Mouse (Mus musculus) forebrain, embryonic 16.5 days (tissue): ENCODE measurements around the gene St8sia1. TPM values are rescaled to one million over a fixed set of nuclear protein-coding genes. Genes with fewer than 3 reads are reported as not detected.
A peak's percentile ranks its signal among the peaks of the same experiment; 100 is the strongest.

ENCODE experiments used
- ATAC-seq: fragments of 200-750 bp; cut with Nextera tagmentation; 2 replicates; pipeline ENCODE4 v1.8.0; 2017; ENCODE audit warnings: mild to moderate bottlenecking, moderate library complexity
- H3K27ac ChIP-seq: fragments of 300-500 bp; sonication (generic); 2 replicates; pipeline ENCODE4 v1.5.1; 2014; ENCODE audit warnings: low read length, control low read depth
- H3K27me3 ChIP-seq: fragments of 300-500 bp; sonication (generic); replicated peaks from 2 replicates; pipeline ENCODE4 v1.6.1; 2014; ENCODE audit warnings: low read length; ENCODE audit not compliant: control insufficient read depth, insufficient read depth
- H3K36me3 ChIP-seq: fragments of 300-500 bp; sonication (generic); 2 replicates; pipeline ENCODE4 v1.6.1; 2014; ENCODE audit not compliant: control insufficient read depth, insufficient read depth
- H3K4me1 ChIP-seq: fragments of 300-500 bp; sonication (generic); replicated peaks from 2 replicates; pipeline ENCODE4 v1.6.1; 2014; ENCODE audit warnings: low read length; ENCODE audit not compliant: control insufficient read depth, insufficient read depth
- H3K4me2 ChIP-seq: fragments of 300-500 bp; sonication (generic); 2 replicates; pipeline ENCODE4 v1.6.1; 2014; ENCODE audit warnings: mild to moderate bottlenecking, low read length, control low read depth
- H3K4me3 ChIP-seq: fragments of 300-500 bp; sonication (generic); replicated peaks from 2 replicates; pipeline ENCODE4 v1.5.1; 2014; ENCODE audit warnings: mild to moderate bottlenecking, low read length, control low read depth
- H3K9ac ChIP-seq: fragments of 300-500 bp; sonication (generic); replicated peaks from 2 replicates; pipeline ENCODE4 v1.6.1; 2014; ENCODE audit warnings: low read depth, low read length, control low read depth
- H3K9me3 ChIP-seq: fragments of 300-500 bp; sonication (generic); 2 replicates; pipeline ENCODE4 v1.6.1; 2016; ENCODE audit warnings: low read length; ENCODE audit not compliant: control insufficient read depth
- WGBS: fragments of 180-500 bp; shearing (Covaris S2); extraction: QIAGEN DNeasy Blood & Tissue Kit; methylation state at CpG from one replicate; pipeline ENCODE4 v1.1.7; 2014; 5-methylcytosine and 5-hydroxymethylcytosine counted together
- polyA plus RNA-seq: library from polyadenylated mRNA; unstranded; fragments of >200 nt; fragmentation: Nextera tagmentation; extraction: Ambion mirVana; gene quantifications from 2 replicates; pipeline ENCODE4 v1.2.1, GENCODE M21; 2015

The St8sia1 gene
- polyA plus RNA-seq, 1 experiment from 2014 or later, result 6.4 TPM

DNA sequence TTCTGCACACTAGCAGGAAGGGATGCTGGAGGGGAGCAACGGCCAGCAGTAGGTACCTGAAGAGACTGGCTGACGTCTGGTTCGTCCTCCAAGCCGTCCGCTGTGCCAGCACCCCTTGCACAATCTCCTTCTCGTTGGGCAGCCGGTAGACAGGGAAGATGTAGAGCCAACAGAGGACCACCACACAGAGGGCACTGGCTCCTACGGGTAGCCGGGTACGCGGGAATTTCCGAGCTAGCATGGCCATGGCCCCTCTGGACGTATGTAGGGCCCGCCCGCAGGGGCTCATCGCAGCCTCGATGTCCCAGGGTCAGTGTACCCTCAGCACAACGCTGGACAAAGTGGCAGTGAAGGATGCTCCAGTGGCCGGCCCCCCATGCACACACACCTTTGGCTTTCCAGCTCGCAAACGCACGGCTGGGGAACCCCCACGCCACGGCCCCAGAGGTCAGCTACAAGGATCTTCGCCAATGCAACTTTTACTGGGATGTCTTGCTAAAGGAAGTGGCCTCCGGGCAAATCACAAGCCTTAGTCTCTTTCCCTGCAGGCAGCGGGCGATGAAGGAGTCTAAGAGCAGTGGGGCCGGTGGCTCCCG lies 674 bp downstream of the St8sia1 start:
- H3K9ac ChIP-seq, result peak overlapping the region; percentile 94
- no peaks in the 10 kb centered on the region for H3K9me3 ChIP-seq
- peak overlapping the region; percentile 99 for H3K27ac ChIP-seq
- H3K4me1 ChIP-seq, result peaks cover 21% of the 10 kb centered on the region
- no peak for ATAC-seq
- no peaks in the 10 kb centered on the region for H3K27me3 ChIP-seq
- H3K36me3 ChIP-seq, result no peaks in the 10 kb centered on the region
- 20% methylated on average over 30 of the region's 30 CpGs for WGBS
- peak overlapping the region; percentile 83 for H3K4me3 ChIP-seq
- H3K4me2 ChIP-seq, result peak overlapping the region; percentile 63

DNA sequence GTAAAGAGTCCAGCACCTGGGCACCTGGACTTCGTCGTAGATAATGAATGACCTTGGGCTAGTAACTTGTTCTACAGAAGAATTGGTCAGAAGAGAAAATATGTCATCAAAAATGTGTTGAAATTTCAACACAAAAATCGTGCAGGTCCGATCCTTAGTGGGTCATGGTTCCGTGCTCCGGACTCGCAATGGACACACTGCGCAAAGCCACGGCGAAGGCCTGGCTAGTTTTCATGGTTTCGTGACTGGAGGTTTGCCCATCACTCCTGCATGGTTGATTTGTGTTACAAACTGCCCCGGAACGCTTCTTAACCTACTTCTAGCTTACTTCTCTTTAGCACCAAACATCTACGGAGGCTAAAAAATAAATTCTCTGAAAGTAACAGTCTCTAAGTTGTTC lies 1.4 kb downstream of the St8sia1 start:
- ATAC-seq, result no peak
- H3K9ac ChIP-seq, result no peak overlapping the region
- 92% methylated on average over 14 of the region's 14 CpGs for WGBS

DNA sequence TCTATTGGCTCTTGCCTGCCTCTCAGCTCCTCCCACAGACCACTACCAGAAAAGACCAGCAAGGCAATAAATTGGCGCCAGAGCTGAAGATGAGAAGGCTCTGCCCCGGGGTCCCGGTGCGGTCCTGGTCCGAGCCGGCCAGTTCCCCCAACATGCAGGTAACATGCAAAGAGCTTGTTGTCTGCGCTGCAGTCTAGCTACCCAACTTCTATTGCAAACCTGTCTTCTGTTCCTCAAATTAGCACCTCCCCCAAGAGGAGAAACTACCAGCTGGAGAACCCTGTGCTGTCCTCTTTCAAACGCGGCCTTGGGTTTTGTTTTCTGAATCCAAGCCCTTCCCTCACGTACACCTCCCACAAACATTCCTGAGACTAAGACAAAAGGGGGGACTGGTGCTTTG lies 1.8 kb downstream of the St8sia1 start:
- WGBS, result 76% methylated on average over 10 of the region's 10 CpGs
- no peak overlapping the region for H3K9ac ChIP-seq
- H3K4me2 ChIP-seq, result peak overlapping the region; percentile 63
- no peaks in the 10 kb centered on the region for H3K36me3 ChIP-seq
- peaks cover 21% of the 10 kb centered on the region for H3K4me1 ChIP-seq
- H3K27me3 ChIP-seq, result no peaks in the 10 kb centered on the region
- H3K27ac ChIP-seq, result no peak overlapping the region
- ATAC-seq, result no peak
- no peaks in the 10 kb centered on the region for H3K9me3 ChIP-seq
- peak overlapping the region; percentile 83 for H3K4me3 ChIP-seq

More for the DNA sequence above, 1.4 kb downstream of the St8sia1 start:
- Histone ChIP-seq H3K4me2 (peak overlapping the region; percentile 63), H3K4me1 (peaks cover 21% of the 10 kb centered on the region), H3K27me3 (no peaks in the 10 kb centered on the region), H3K4me3 (peak overlapping the region; percentile 83), H3K9me3 (no peaks in the 10 kb centered on the region), H3K27ac (no peak overlapping the region), H3K36me3 (no peaks in the 10 kb centered on the region)

DNA sequence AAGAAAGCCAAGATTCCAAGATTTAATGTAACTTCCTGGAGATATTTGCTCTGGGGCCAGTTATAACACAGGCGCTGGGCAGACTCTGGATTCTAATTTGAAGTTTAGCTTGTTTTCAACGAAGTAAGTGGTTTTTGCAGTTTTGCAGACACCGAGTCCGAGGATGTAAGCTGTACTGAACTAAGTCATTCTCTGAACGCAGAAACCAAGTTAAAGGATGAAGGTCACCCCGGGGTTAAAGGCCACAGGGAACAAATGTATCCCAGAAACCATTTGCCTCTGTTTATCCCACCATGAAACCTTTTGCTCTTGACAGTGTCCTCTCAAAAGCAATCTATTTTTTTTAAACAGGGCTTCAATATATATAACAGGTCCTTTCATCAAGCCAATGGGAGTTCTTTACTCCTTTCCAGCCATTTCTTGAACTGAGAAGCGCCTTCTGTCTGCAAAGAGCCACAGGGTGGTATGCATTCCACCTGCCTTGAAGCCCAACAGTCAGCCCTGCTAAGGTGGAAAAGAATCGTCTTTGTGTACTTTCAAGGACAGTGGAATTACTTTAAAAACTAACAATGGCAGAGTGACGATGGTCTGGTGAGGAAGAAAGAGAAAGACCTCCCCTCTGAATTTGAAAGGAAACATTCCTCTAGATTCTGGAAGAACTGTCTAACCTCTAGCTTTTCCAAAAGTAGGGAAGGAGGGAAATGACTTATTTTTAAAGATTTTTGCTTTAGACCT lies 2.4 kb downstream of the St8sia1 start:
- ATAC-seq, result no peak
- Histone ChIP-seq H3K27ac (no peak overlapping the region), H3K4me3 (peak overlapping the region; percentile 83), H3K9ac (no peak overlapping the region), H3K4me1 (peaks cover 21% of the 10 kb centered on the region), H3K9me3 (no peaks in the 10 kb centered on the region), H3K4me2 (peak overlapping the region; percentile 63), H3K36me3 (no peaks in the 10 kb centered on the region), H3K27me3 (no peaks in the 10 kb centered on the region)
- 75% methylated on average over 9 of the region's 9 CpGs for WGBS

DNA sequence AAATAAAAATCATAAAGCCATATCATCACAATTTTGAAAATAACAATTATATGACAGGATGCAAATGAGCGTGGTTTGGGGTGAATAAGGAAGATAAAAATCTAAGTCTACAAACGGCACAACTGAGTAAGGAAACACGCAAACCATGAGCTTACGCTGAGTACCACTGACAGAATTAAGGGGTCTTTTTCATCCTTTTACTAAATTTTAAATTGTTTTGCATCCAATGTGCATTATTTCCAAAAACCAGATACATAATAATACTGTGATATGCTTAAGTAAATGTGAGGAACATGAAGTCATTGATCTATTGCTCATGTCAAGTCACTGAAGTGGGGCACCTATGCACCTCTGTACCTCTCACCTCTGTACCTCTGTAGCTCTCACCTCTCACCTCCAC lies 7.7 kb downstream of the St8sia1 start:
- Histone ChIP-seq H3K36me3 (no peaks in the 10 kb centered on the region; the same call in 1 of the 2 replicates), H3K9ac (no peak overlapping the region), H3K4me2 (no peak overlapping the region), H3K9me3 (no peaks in the 10 kb centered on the region), H3K4me3 (no peak overlapping the region), H3K27me3 (no peaks in the 10 kb centered on the region), H3K4me1 (peaks cover 2% of the 10 kb centered on the region; the same call in 1 of the 2 replicates), H3K27ac (no peak overlapping the region)
- 92% methylated on average over 4 of the region's 4 CpGs for WGBS
- no peak for ATAC-seq

DNA sequence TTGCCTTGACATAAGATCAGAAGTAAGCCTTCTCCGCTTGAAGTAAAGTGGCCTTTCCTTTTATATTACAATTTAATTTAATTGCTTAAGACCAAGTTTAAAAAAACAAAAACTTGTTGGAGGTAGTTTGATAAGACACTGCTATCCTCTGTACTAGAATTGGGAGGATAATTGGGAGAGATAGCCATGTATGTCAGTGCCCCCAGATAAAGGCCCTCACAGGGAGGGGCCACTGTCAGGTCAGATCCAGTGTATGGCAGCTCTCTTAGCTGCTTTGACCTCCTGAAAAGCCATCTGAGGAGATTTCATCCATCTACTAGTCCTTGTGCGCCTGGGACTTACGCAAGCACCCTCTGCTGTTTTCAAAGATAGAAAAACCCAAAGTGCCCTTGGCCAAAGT lies 9.0 kb downstream of the St8sia1 start:
- no peaks in the 10 kb centered on the region for H3K9me3 ChIP-seq
- no peak overlapping the region for H3K9ac ChIP-seq
- no peaks in the 10 kb centered on the region; the same call in 1 of the 2 replicates for H3K36me3 ChIP-seq
- H3K4me3 ChIP-seq, result no peak overlapping the region
- 96% methylated on average over 3 of the region's 3 CpGs for WGBS
- no peaks in the 10 kb centered on the region for H3K27me3 ChIP-seq
- H3K4me2 ChIP-seq, result no peak overlapping the region
- no peak overlapping the region for H3K27ac ChIP-seq
- ATAC-seq, result no peak
- H3K4me1 ChIP-seq, result no peaks in the 10 kb centered on the region; the same call in 1 of the 2 replicates

DNA sequence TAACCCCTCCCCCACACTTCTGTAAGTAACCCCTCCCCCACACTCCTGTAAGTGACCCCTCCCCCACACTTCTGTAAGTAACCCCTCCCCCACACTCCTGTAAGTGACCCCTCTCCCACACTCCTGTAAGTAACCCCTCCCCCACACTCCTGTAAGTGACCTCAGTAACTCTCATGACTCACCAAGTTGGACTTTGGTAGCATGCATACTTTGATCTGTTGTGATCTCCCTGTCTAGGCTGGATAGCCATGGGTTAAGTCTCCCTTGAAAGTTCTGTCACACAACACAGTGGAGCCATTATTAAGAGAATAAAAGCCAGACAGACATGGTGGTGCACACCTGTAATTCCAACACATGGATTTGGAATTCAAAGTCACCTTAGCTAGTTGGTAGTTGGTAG lies 11.1 kb downstream of the St8sia1 start:
- peaks cover 12% of the 10 kb centered on the region for H3K4me1 ChIP-seq
- no peak overlapping the region for H3K9ac ChIP-seq
- no peaks in the 10 kb centered on the region for H3K27me3 ChIP-seq
- no peaks in the 10 kb centered on the region; the same call in 1 of the 2 replicates for H3K36me3 ChIP-seq
- no peak for ATAC-seq
- no peak overlapping the region for H3K4me3 ChIP-seq
- H3K27ac ChIP-seq, result no peak overlapping the region
- no peak overlapping the region for H3K4me2 ChIP-seq
- H3K9me3 ChIP-seq, result no peaks in the 10 kb centered on the region

DNA sequence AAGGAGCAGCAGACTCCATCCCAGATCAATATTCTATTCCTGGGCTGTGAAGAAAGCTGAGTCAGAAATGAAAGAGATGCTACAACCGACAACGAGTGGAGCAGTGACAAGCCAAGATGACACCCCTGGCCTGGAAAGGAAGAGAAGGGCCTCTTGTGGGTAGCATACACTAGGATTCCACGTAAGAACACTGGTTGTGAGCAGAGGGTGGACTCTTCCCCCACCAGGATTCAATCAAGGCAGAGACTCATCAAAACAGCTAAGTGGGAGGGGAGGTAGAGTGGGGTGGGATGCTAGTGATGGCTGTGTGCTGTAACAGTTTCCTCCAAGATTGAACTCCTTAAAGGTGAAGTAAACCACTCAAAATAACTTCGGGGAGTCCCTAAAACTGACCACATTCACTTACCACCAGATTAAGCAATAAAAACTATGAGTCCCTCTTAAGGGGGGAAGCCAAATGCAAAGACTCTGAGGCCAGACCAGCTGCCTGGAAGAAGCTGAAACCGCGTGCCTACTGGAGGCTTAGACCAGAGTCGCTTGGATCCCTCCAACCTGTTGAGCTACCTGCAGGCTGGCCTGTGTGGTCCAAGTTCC lies 11.8 kb downstream of the St8sia1 start:
- 97% methylated on average over 7 of the region's 7 CpGs for WGBS
- H3K9ac ChIP-seq, result no peak overlapping the region
- no peak for ATAC-seq
- H3K36me3 ChIP-seq, result no peaks in the 10 kb centered on the region; the same call in 1 of the 2 replicates
- no peaks in the 10 kb centered on the region for H3K9me3 ChIP-seq
- H3K27ac ChIP-seq, result no peak overlapping the region
- H3K4me3 ChIP-seq, result no peak overlapping the region
- H3K4me1 ChIP-seq, result peaks cover 12% of the 10 kb centered on the region
- no peak overlapping the region for H3K4me2 ChIP-seq
- no peaks in the 10 kb centered on the region for H3K27me3 ChIP-seq

DNA sequence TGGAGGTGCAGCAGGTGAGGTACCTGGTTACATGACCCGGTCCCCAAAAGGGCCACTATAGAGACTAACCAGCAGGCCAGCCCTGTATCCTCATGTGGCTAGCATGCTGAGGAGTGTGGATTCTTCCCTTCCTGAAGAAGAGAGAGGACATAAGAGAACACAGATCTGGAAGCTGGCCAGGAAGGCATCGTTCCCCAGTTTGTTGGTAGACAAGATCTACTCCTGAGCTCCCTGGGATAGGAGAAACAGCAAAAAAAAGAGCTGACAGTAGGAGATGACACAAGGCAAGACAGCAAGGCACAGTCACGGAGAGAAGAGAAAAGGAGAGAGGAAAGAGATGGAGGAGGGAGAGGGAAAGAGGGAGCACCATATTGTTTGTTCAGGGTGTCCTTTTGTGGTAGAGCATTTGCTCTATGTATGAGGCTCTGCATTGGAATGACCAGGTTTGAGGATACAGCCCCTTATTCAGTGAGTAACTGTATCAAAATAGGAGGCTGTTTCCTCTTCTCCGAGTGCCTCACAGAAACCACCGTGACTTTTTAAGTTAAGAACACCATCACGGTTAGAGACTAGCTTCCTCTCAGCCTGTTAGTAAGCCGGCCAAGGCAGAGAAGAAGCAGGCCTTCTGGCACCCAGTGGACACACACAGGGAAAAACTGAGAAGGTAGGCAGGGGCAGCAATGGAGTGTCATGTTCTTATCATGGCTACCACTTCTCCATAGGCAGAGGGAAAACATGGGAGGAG lies 12.5 kb downstream of the St8sia1 start:
- Histone ChIP-seq H3K9ac (no peak overlapping the region), H3K27ac (no peak overlapping the region), H3K4me2 (no peak overlapping the region), H3K9me3 (no peaks in the 10 kb centered on the region), H3K36me3 (no peaks in the 10 kb centered on the region; the same call in 1 of the 2 replicates), H3K4me1 (peaks cover 12% of the 10 kb centered on the region), H3K4me3 (no peak overlapping the region), H3K27me3 (no peaks in the 10 kb centered on the region)
- 88% methylated on average over 7 of the region's 7 CpGs for WGBS
- ATAC-seq, result 0 out of 2 replicates have a peak, but pooled peaks have one; percentile 2
